Mouse (Mus musculus): ENCODE measurements around the gene Tnfrsf9. TPM values are rescaled to one million over a fixed set of nuclear protein-coding genes. Genes with fewer than 3 reads are reported as not detected.

Gene Tnfrsf9
- polyA plus RNA-seq, 1 experiment: 0.08 TPM

DNA sequence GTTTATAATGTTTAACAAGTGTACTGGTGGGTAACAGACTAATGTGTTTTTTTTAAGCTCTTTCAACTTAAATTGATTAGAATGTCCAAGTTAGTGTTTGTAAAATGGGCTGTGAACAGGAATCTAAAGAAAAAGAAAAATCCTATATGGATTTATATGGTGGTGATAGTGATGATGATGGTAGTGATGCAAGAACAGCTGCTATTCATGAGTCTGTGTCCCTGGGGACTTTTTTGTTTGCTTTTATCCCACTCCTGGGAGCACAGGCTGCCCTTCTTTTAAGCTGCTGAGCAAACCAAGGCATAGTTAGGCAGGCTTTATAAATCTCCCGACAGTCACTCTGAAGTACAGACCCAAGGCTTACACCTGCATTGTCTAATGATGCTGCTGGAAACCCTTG, 19.1 kb downstream of the Tnfrsf9 start:
- Histone ChIP-seq H3K27me3 (ENCODE audit: control insufficient read depth, insufficient read depth, insufficient read length) (peaks cover 3% of the 10 kb centered on the region), H3ac (ENCODE audit: control insufficient read depth, insufficient read length, low read depth) (no peak overlapping the region), H3K79me2 (ENCODE audit: control insufficient read depth, insufficient read depth) (no peaks in the 10 kb centered on the region), H3K79me3 (ENCODE audit: low read depth) (no peaks in the 10 kb centered on the region), H3K36me3 (ENCODE audit: control insufficient read depth, insufficient read depth) (no peaks in the 10 kb centered on the region), H3K4me3 (ENCODE audit: insufficient read depth, poor library complexity, severe bottlenecking) (no peak overlapping the region)
- TF ChIP-seq CEBPB (IDR thresholded peaks at IDR 0.05; ENCODE audit: low read depth) (peak; percentile 73), USF1 (IDR thresholded peaks at IDR 0.05; ENCODE audit: low read depth) (no peak)

DNA sequence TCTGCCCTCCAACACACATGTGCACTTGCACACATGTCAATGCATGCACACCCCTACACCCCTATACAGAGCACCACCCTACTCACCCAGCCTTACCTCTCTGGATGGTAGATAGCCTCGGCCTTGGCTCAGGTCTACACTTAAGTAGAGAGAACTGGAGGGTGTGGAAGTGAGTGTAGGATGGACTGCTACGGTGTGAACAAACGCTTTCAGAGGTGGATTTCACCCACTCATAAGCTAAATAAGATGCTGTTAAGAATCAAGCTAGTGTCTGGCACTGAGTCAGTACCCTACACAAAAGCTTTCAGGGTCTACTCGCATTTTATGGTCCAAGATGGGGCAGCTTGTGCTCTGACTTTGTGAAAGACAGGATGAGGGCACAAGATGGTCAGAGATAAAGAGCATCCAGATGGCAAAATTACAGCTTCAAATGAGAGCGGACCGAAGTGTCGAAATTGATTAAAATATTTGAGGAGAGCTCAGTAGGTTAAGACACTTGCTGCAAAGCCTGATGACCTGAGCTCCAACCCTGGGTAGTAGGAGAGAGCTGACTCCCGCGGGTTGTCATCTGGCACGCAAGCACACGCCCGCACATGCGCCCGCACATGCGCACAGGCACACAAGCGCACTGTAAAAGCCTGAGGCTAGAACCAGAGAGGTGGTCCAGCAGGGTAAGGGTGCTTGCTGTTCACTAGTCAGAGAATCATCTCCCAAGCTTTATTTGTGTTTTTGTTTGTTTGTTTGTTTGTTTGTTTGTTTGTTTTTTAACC, 23.1 kb downstream of the Tnfrsf9 start:
- H3K36me3 ChIP-seq (ENCODE audit: control insufficient read depth, insufficient read depth): no peaks in the 10 kb centered on the region
- no peaks in the 10 kb centered on the region for H3K79me2 ChIP-seq (ENCODE audit: control insufficient read depth, insufficient read depth)
- H3ac ChIP-seq (ENCODE audit: control insufficient read depth, insufficient read length, low read depth): no peak overlapping the region
- TF ChIP-seq MAX (IDR thresholded peaks at IDR 0.05): no peak
- TF ChIP-seq FOSL1 (IDR thresholded peaks at IDR 0.05; ENCODE audit: insufficient read depth, low read length, poor library complexity, severe bottlenecking): no peak
- TF ChIP-seq USF1 (IDR thresholded peaks at IDR 0.05; ENCODE audit: low read depth): no peak
- no peak for TF ChIP-seq MYOG (IDR thresholded peaks at IDR 0.05; ENCODE audit: control insufficient read depth, extremely low read depth, insufficient read length)
- TF ChIP-seq CTCF (IDR thresholded peaks at IDR 0.05; ENCODE audit: control insufficient read depth, insufficient read depth, insufficient read length): no peak
- no peak for TF ChIP-seq MYOD1 (IDR thresholded peaks at IDR 0.05; ENCODE audit: control insufficient read depth, insufficient read length, low read depth)
- TF ChIP-seq CEBPB (IDR thresholded peaks at IDR 0.05; ENCODE audit: low read depth): no peak
- no peaks in the 10 kb centered on the region for H3K79me3 ChIP-seq (ENCODE audit: low read depth)
- H3K27me3 ChIP-seq (ENCODE audit: control insufficient read depth, insufficient read depth, insufficient read length): no peaks in the 10 kb centered on the region
- no peak overlapping the region for H3K4me3 ChIP-seq (ENCODE audit: insufficient read depth, poor library complexity, severe bottlenecking)

DNA sequence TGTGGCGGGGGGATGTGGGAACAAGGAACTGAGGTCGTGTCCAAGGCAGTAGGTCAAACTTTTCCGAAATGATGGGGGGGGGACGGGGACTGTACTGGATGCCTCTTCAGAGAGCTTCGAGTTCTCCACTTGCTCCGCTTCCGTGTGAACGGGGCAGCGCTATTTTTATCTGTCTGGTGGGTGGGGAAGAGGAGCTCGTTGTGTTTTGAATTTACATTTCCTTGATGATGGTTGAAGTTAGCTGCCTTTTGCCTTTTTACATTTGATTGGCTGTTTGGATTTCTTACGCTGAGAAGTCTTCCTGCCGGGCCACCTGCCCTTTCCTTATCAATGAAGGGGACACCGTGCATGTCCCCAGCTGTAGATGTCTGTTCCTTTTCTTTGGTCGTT, 23.7 kb downstream of the Tnfrsf9 start:
- Histone ChIP-seq H3K79me3 (ENCODE audit: low read depth) (no peaks in the 10 kb centered on the region), H3K36me3 (ENCODE audit: control insufficient read depth, insufficient read depth) (no peaks in the 10 kb centered on the region), H3K27me3 (ENCODE audit: control insufficient read depth, insufficient read depth, insufficient read length) (no peaks in the 10 kb centered on the region), H3ac (ENCODE audit: control insufficient read depth, insufficient read length, low read depth) (no peak overlapping the region), H3K79me2 (ENCODE audit: control insufficient read depth, insufficient read depth) (no peaks in the 10 kb centered on the region), H3K4me3 (ENCODE audit: insufficient read depth, poor library complexity, severe bottlenecking) (no peak overlapping the region)
- no peak for TF ChIP-seq MAX (IDR thresholded peaks at IDR 0.05)
- no peak for TF ChIP-seq MYOD1 (IDR thresholded peaks at IDR 0.05; ENCODE audit: control insufficient read depth, insufficient read length, low read depth)
- no peak for TF ChIP-seq USF1 (IDR thresholded peaks at IDR 0.05; ENCODE audit: low read depth)
- TF ChIP-seq FOSL1 (IDR thresholded peaks at IDR 0.05; ENCODE audit: insufficient read depth, low read length, poor library complexity, severe bottlenecking): no peak
- TF ChIP-seq CEBPB (IDR thresholded peaks at IDR 0.05; ENCODE audit: low read depth): no peak
- no peak for TF ChIP-seq CTCF (IDR thresholded peaks at IDR 0.05; ENCODE audit: control insufficient read depth, insufficient read depth, insufficient read length)
- TF ChIP-seq MYOG (IDR thresholded peaks at IDR 0.05; ENCODE audit: control insufficient read depth, extremely low read depth, insufficient read length): no peak

DNA sequence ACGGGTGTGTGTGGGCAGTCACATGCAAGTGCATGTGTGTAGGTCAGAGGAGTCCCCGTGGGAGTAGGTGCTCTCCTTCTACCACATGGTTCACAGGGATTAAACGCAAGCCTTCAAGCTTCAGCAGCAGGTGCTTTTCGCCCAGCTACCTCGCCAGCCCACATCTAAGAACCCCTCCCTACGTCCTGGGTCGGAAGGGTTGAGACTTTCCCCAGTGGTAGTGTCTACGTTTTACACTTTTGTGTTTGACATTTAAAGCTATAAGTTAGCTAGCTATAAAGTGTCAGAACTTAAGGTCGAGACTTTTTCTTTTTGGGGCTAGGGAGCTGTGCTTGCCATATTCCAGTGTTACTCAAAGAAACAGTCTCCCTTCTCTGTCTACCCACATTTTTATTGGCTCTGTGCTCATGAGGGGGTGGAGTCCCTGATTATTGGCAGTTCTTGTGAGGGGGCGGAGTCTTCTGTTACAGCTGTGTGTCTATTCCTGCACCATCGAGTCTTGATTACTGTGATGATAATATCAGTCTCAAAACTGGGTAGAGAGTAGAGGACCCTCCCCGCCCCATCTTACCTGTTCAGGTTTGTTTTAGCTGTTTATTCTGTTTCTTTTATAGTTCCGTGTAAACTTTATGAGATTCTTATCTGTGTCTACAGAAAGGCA, 25.8 kb downstream of the Tnfrsf9 start:
- TF ChIP-seq USF1 (IDR thresholded peaks at IDR 0.05; ENCODE audit: low read depth): no peak
- no peak for TF ChIP-seq MYOD1 (IDR thresholded peaks at IDR 0.05; ENCODE audit: control insufficient read depth, insufficient read length, low read depth)
- no peak for TF ChIP-seq CTCF (IDR thresholded peaks at IDR 0.05; ENCODE audit: control insufficient read depth, insufficient read depth, insufficient read length)
- TF ChIP-seq MAX (IDR thresholded peaks at IDR 0.05): no peak
- TF ChIP-seq CEBPB (IDR thresholded peaks at IDR 0.05; ENCODE audit: low read depth): no peak
- TF ChIP-seq MYOG (IDR thresholded peaks at IDR 0.05; ENCODE audit: control insufficient read depth, extremely low read depth, insufficient read length): no peak
- no peak for TF ChIP-seq FOSL1 (IDR thresholded peaks at IDR 0.05; ENCODE audit: insufficient read depth, low read length, poor library complexity, severe bottlenecking)
- Histone ChIP-seq H3ac (ENCODE audit: control insufficient read depth, insufficient read length, low read depth) (no peak overlapping the region), H3K79me2 (ENCODE audit: control insufficient read depth, insufficient read depth) (no peaks in the 10 kb centered on the region), H3K27me3 (ENCODE audit: control insufficient read depth, insufficient read depth, insufficient read length) (no peaks in the 10 kb centered on the region), H3K36me3 (ENCODE audit: control insufficient read depth, insufficient read depth) (no peaks in the 10 kb centered on the region), H3K79me3 (ENCODE audit: low read depth) (no peaks in the 10 kb centered on the region), H3K4me3 (ENCODE audit: insufficient read depth, poor library complexity, severe bottlenecking) (no peak overlapping the region)

DNA sequence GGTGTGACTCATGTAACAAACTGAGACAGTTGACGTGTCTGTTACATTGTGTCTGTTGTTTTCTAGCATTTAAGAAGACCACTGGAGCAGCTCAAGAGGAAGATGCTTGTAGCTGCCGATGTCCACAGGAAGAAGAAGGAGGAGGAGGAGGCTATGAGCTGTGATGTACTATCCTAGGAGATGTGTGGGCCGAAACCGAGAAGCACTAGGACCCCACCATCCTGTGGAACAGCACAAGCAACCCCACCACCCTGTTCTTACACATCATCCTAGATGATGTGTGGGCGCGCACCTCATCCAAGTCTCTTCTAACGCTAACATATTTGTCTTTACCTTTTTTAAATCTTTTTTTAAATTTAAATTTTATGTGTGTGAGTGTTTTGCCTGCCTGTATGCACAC, 30.3 kb downstream of the Tnfrsf9 start:
- Histone ChIP-seq H3K36me3 (ENCODE audit: control insufficient read depth, insufficient read depth) (no peaks in the 10 kb centered on the region), H3K4me3 (ENCODE audit: insufficient read depth, poor library complexity, severe bottlenecking) (no peak overlapping the region), H3ac (ENCODE audit: control insufficient read depth, insufficient read length, low read depth) (no peak overlapping the region), H3K79me2 (ENCODE audit: control insufficient read depth, insufficient read depth) (no peaks in the 10 kb centered on the region), H3K79me3 (ENCODE audit: low read depth) (no peaks in the 10 kb centered on the region), H3K27me3 (ENCODE audit: control insufficient read depth, insufficient read depth, insufficient read length) (peaks cover 18% of the 10 kb centered on the region)
- TF ChIP-seq MAX (IDR thresholded peaks at IDR 0.05): no peak
- TF ChIP-seq CTCF (IDR thresholded peaks at IDR 0.05; ENCODE audit: control insufficient read depth, insufficient read depth, insufficient read length): no peak
- no peak for TF ChIP-seq USF1 (IDR thresholded peaks at IDR 0.05; ENCODE audit: low read depth)
- no peak for TF ChIP-seq MYOD1 (IDR thresholded peaks at IDR 0.05; ENCODE audit: control insufficient read depth, insufficient read length, low read depth)
- TF ChIP-seq MYOG (IDR thresholded peaks at IDR 0.05; ENCODE audit: control insufficient read depth, extremely low read depth, insufficient read length): no peak
- TF ChIP-seq FOSL1 (IDR thresholded peaks at IDR 0.05; ENCODE audit: insufficient read depth, low read length, poor library complexity, severe bottlenecking): no peak
- TF ChIP-seq CEBPB (IDR thresholded peaks at IDR 0.05; ENCODE audit: low read depth): no peak
